In genomic region chr3:159004013-159004412, GRCm38 (mm10) we compare ENCODE assay signal across 26 mouse cellular contexts.
"Had no signal": no experiment of that assay in that cellular context is flagged by ENCODE, and none has a peak within 500 bp of the region (broad histone marks: within the 10 kb centered on the region; RNA-seq: fewer than 3 reads in every experiment).

No protein-coding gene starts in this region.

- H3K4me1 ChIP-seq: heart, embryonic 10.5 days; heart, embryonic 12.5 days; hindbrain, embryonic 10.5 days; hindbrain, embryonic 12.5 days; intestine, embryonic 15.5 days; limb, embryonic 10.5 days; limb, embryonic 12.5 days; liver, embryonic 13.5 days; liver, embryonic 15.5 days had no signal

- H3K4me3 ChIP-seq: heart, embryonic 10.5 days; heart, embryonic 12.5 days; hindbrain, embryonic 10.5 days; hindbrain, embryonic 12.5 days; intestine, embryonic 15.5 days; layer of hippocampus, adult 2 months; left cerebral cortex, adult 2 months; limb, embryonic 10.5 days; limb, embryonic 12.5 days; liver, embryonic 13.5 days; liver, embryonic 15.5 days had no signal

- ATAC-seq: hindbrain, embryonic 16.5 days; inflammation-experienced regulatory T-cells, adult 6 months; intestine, embryonic 15.5 days; intestine, postnatal 0 days; liver, postnatal 0 days had no signal

- H3K27ac ChIP-seq: heart, embryonic 10.5 days; hindbrain, embryonic 10.5 days; hindbrain, embryonic 12.5 days; hindbrain, embryonic 14.5 days; intestine, embryonic 15.5 days; layer of hippocampus, adult 2 months; left cerebral cortex, adult 2 months; limb, embryonic 10.5 days; limb, embryonic 12.5 days; liver, embryonic 13.5 days; liver, embryonic 15.5 days had no signal

- H3K4me2 ChIP-seq: heart, embryonic 12.5 days; hindbrain, embryonic 12.5 days; hindbrain, embryonic 14.5 days; intestine, embryonic 15.5 days; limb, embryonic 12.5 days; liver, embryonic 11.5 days; liver, embryonic 13.5 days; liver, embryonic 15.5 days had no signal

- H3K9ac ChIP-seq: heart, embryonic 12.5 days; hindbrain, embryonic 12.5 days; hindbrain, embryonic 14.5 days; intestine, embryonic 15.5 days; limb, embryonic 12.5 days; liver, embryonic 13.5 days; liver, embryonic 15.5 days; liver, postnatal 0 days had no signal

- H3K36me3 ChIP-seq: heart, embryonic 10.5 days; heart, embryonic 12.5 days; hindbrain, embryonic 10.5 days; hindbrain, embryonic 12.5 days; intestine, embryonic 15.5 days; limb, embryonic 10.5 days; limb, embryonic 12.5 days; liver, embryonic 13.5 days; liver, embryonic 15.5 days had no signal

- H3K27me3 ChIP-seq: heart, embryonic 12.5 days; hindbrain, embryonic 12.5 days; intestine, embryonic 15.5 days; limb, embryonic 12.5 days; liver, embryonic 13.5 days; liver, embryonic 15.5 days had no signal

- H3K9me3 ChIP-seq: heart, embryonic 10.5 days; heart, embryonic 12.5 days; hindbrain, embryonic 10.5 days; hindbrain, embryonic 12.5 days; intestine, embryonic 15.5 days; limb, embryonic 10.5 days; limb, embryonic 12.5 days; liver, embryonic 13.5 days; liver, embryonic 15.5 days had no signal

- DNase-seq: gastrocnemius, postnatal 10 days; gastrocnemius, postnatal 25 days; heart, adult 18-20 months; heart, postnatal 10 days; heart, postnatal 4 days; kidney, adult 8-10 months; kidney, postnatal 10 days; kidney, postnatal 36 days; liver; liver, embryonic 13.5 days; liver, postnatal 0 days had no signal
